Mouse (Mus musculus) gastrocnemius, postnatal 14 days (tissue): ENCODE measurements around the gene Spast. TPM values are rescaled to one million over a fixed set of nuclear protein-coding genes. Genes with fewer than 3 reads are reported as not detected.

Experiments
- DNase-seq: peaks from one replicate; pipeline ENCODE4 v3.0.0; 2021; ENCODE audit warnings: mixed read lengths
- intact Hi-C: fragments of 180-260 bp; cut with DNase I; formaldehyde crosslinking; loops from one replicate; pipeline ENCODE4 v1.15.1; 2025; ENCODE audit warnings: low total_unique reads
- total RNA-seq, 2 experiments: library from RNA; stranded (reverse); gene quantifications; 2 replicates each; pipeline ENCODE4 v1.2.3; 2021

Gene Spast
- total RNA-seq, 2 experiments from 2014 or later, result 37.2 to 42.2 TPM

GRCm38 (mm10) chr17:74409722-74410121, 70.9 kb downstream of the Spast start:
- DNase-seq, result no peak
- intact Hi-C loops, result no loop called here

- intact Hi-C loops, result no loop called here
- no peak for DNase-seq
Observed at GRCm38 (mm10) chr17:74413324-74413723, 74.5 kb downstream of the Spast start.

DNA sequence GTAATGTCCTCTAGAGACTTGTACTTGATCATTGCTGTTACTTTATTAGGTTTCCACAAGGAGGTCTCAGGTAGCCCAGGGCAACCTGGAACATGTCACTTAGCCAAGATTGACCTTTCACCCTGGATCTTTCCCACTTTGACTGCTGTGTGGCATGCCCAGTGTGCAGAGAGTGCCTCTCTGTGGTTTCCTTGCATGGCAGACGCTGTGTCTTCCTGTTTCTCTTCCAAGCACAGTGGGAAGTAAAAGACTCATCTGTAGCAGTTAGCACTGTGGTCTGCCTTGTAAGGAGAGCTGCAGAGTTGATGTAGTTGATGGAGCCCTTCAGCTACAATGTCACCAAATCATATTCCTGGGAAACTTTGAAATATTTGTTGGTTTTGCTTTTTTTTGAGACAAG, 75.9 kb downstream of the Spast start:
- DNase-seq, result no peak

GRCm38 (mm10) chr17:74416841-74417360, 78.1 kb downstream of the Spast start:
- no peak for DNase-seq
- intact Hi-C loops, result no loop called here

More for the DNA sequence above, 75.9 kb downstream of the Spast start:
- intact Hi-C loops, result no loop called here

- intact Hi-C loops, result no loop called here
- DNase-seq, result no peak
Observed at GRCm38 (mm10) chr17:74418171-74418570, 79.4 kb downstream of the Spast start.

DNA sequence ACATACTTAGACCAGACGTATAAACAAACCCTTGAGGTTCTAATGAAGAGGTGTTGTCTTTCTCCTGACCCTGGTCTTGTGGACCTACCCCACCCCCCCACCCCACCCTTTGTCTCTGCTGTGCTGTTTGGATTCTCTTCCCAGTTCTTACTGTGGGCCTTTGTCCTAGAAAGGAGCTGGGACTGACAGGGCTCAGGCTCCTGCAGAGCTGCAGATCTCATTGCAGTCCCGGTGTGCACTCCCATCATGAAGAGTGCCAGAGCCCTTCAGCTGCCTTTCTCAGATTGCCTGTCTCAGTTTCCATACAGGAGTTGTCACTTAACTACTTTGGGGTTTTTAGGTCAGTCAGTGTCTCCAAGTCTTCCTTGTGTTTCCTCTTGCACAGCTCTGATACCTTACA, 81.9 kb downstream of the Spast start:
- DNase-seq, result no peak
- intact Hi-C loops, result no loop called here

GRCm38 (mm10) chr17:74424401-74425005, 85.7 kb downstream of the Spast start:
- intact Hi-C loops, result no loop called here
- no peak for DNase-seq

DNA sequence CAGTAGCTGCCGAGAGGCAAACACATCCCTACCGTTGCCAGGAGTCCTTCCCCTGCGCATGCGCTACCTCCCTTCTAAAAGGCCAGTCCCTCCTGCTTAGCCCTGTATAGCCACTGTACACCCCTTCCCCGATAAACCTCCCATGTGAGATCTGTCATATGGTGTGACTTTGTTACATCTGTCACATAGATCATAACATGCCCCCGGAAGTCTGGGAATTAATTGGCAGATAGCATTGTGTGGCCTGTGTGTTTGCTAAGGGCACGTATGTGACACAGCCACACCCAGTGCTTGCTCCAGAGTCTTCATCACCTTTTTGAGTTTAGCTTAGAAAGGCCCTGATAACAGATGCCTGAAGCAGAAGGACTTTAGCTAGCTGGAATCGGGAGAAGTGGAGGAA, 91.3 kb downstream of the Spast start:
- intact Hi-C loops, result no loop called here
- no peak for DNase-seq

DNA sequence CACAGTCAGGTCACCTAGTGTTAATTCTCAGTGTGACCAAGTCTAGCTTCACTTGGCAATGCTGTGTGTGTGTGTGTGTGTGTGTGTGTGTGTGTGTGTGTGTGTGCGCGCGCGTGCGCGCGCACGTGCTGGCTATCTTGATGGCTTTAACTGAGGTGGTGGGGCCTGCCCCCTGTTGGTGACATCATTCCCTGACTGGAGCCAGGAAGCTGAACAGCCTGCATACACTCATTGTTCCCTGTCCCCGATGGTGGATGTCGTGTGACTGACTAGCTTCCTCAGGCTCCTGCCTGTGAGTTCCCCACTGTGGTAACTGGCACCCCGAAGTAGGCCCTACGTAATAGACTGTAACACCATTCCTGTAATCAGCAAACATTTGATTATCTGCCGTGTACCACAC, 92.7 kb downstream of the Spast start:
- no peak for DNase-seq
- intact Hi-C loops, result no loop called here

GRCm38 (mm10) chr17:74432631-74433030, 93.8 kb downstream of the Spast start:
- intact Hi-C loops, result no loop called here
- DNase-seq, result no peak

GRCm38 (mm10) chr17:74437762-74438161, 99.0 kb downstream of the Spast start:
- intact Hi-C loops, result no loop called here
- no peak for DNase-seq

DNA sequence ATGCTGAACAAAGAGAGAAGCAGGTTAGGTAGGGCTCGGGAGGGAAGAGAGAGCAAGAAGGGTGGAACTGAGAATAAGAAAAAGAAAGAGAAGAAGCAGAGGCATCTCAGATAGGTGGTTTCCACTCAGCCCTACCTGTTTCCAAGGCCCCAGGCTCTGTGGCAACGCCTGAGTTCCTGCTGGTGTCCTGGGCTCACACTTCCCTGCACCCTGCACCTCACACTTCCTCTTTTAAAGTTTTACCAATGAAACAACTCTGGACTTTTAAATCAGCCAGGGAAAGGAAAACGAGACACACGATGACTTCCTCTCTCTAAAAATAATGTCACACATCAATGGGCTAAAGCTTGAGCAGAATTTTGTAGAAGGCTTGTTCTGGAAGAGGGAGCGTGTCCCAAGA, 101.7 kb downstream of the Spast start:
- DNase-seq, result no peak
- intact Hi-C loops, result no loop called here

Other genes with a start within 250 kb of the Spast start
- gene Memo1, start 43.5 kb upstream of the Spast start, total RNA-seq, result 10 to 100 TPM; 52.2 to 60.6 TPM
- gene Dpy30, start 15.0 kb upstream of the Spast start, total RNA-seq, result 10 to 100 TPM; 61.1 to 68.6 TPM
- gene Slc30a6, start 56.6 kb downstream of the Spast start, total RNA-seq, result 1 to 10 TPM; 6.6 to 7.1 TPM
- under 1 TPM; 0.09 to 0.14 TPM for gene Nlrc4, start 120.2 kb downstream of the Spast start, total RNA-seq
- 10 to 100 TPM; 26.1 to 27.9 TPM for gene Yipf4, start 150.5 kb downstream of the Spast start, total RNA-seq
- gene Birc6, start 189.3 kb downstream of the Spast start, total RNA-seq, result 10 to 100 TPM; 53.7 to 60.7 TPM